Mouse (Mus musculus) embryonic facial prominence, embryonic 10.5 days (tissue): ENCODE measurements around the gene Mcub. TPM values are rescaled to one million over a fixed set of nuclear protein-coding genes. Genes with fewer than 3 reads are reported as not detected.

Experiments used
- DNase-seq: peaks from one replicate; pipeline ENCODE4 v3.0.0-alpha.2; 2017; ENCODE audit warnings: low spot score
- H3K27ac ChIP-seq: fragments of 300-500 bp; sonication (generic); replicated peaks from 2 replicates; pipeline ENCODE4 v1.5.1; 2016; ENCODE audit warnings: mild to moderate bottlenecking
- H3K27me3 ChIP-seq: fragments of 300-500 bp; sonication (generic); replicated peaks from 2 replicates; pipeline ENCODE4 v1.6.1; 2016; ENCODE audit warnings: low read depth, mild to moderate bottlenecking; ENCODE audit not compliant: poor library complexity, severe bottlenecking
- H3K36me3 ChIP-seq: fragments of 300-500 bp; sonication (generic); replicated peaks from 2 replicates; pipeline ENCODE4 v1.6.1; 2016; ENCODE audit warnings: mild to moderate bottlenecking, moderate library complexity
- H3K4me1 ChIP-seq: fragments of 300-500 bp; sonication (generic); 2 replicates; pipeline ENCODE4 v1.6.1; 2016
- H3K4me3 ChIP-seq: fragments of 300-500 bp; sonication (generic); 2 replicates; pipeline ENCODE4 v1.5.1; 2016; ENCODE audit warnings: mild to moderate bottlenecking, moderate library complexity
- H3K9me3 ChIP-seq: fragments of 300-500 bp; sonication (generic); 2 replicates; pipeline ENCODE4 v1.6.1; 2016; ENCODE audit warnings: mild to moderate bottlenecking
- WGBS: fragments of 180-500 bp; shearing (Covaris S2); methylation state at CpG from one replicate; pipeline ENCODE4 v1.1.7; 2016; 5-methylcytosine and 5-hydroxymethylcytosine counted together
- polyA plus RNA-seq: library from polyadenylated mRNA; unstranded; fragments of >200 nt; fragmentation: Nextera tagmentation; extraction: Ambion mirVana; gene quantifications from 2 replicates; pipeline ENCODE4 v1.2.1, GENCODE M21; 2016

Gene Mcub
- polyA plus RNA-seq, 1 experiment from 2014 or later = 1.4 TPM

GRCm38 (mm10) chr3:129879913-129880312 lies 90.1 kb downstream of the Mcub start:
- H3K36me3 ChIP-seq = no peaks in the 10 kb centered on the region
- H3K9me3 ChIP-seq = no peaks in the 10 kb centered on the region
- H3K4me1 ChIP-seq = peaks cover 21% of the 10 kb centered on the region
- H3K27me3 ChIP-seq = peaks cover 8% of the 10 kb centered on the region; the same call in 1 of the 2 replicates
- no peak for DNase-seq
- no peak overlapping the region for H3K27ac ChIP-seq
- H3K4me3 ChIP-seq = peak overlapping the region; percentile 69
- WGBS = 81% methylated on average over 2 of the region's 2 CpGs

GRCm38 (mm10) chr3:129879131-129879757 lies 90.8 kb downstream of the Mcub start:
- H3K4me3 ChIP-seq = peak overlapping the region; percentile 69
- DNase-seq = peak; percentile 64
- peak overlapping the region; percentile 89 for H3K27ac ChIP-seq
- H3K36me3 ChIP-seq = no peaks in the 10 kb centered on the region
- under 1% methylated on average over 25 of the region's 25 CpGs for WGBS
- peaks cover 21% of the 10 kb centered on the region for H3K4me1 ChIP-seq
- H3K9me3 ChIP-seq = no peaks in the 10 kb centered on the region
- H3K27me3 ChIP-seq = peaks cover 8% of the 10 kb centered on the region; the same call in 1 of the 2 replicates

- under 1% methylated on average over 66 of the region's 66 CpGs for WGBS
- H3K27ac ChIP-seq = peak within 1 kb of the TSS; percentile 89
- peaks cover 8% of the 10 kb centered on the region; the same call in 1 of the 2 replicates for H3K27me3 ChIP-seq
- no peaks in the 10 kb centered on the region for H3K9me3 ChIP-seq
- peak; percentile 93 for DNase-seq
- peaks cover 21% of the 10 kb centered on the region for H3K4me1 ChIP-seq
- peak within 1 kb of the TSS; percentile 69 for H3K4me3 ChIP-seq
- H3K36me3 ChIP-seq = no peaks in the 10 kb centered on the region
Observed at GRCm38 (mm10) chr3:129878405-129879021, 91.5 kb downstream of the Mcub start, which contains the start of gene Pla2g12a. Pla2g12a (plus strand) TSS chr3:129878606.

- Histone ChIP-seq H3K4me1 (peaks cover 21% of the 10 kb centered on the region), H3K27ac (no peak overlapping the region), H3K36me3 (no peaks in the 10 kb centered on the region), H3K4me3 (no peak overlapping the region), H3K9me3 (no peaks in the 10 kb centered on the region), H3K27me3 (peaks cover 8% of the 10 kb centered on the region; the same call in 1 of the 2 replicates)
- 94% methylated on average over 10 of the region's 10 CpGs for WGBS
- DNase-seq = no peak
Observed at GRCm38 (mm10) chr3:129877327-129877726, 92.7 kb downstream of the Mcub start.

Other genes starting within 250 kb of the Mcub start
- 1.5 TPM in 2 replicates for gene Egf, start 214.9 kb downstream of the Mcub start, polyA plus RNA-seq
- gene Lrit3, start 166.2 kb downstream of the Mcub start, polyA plus RNA-seq = not detected in 2 replicates
- gene Rrh, start 147.6 kb downstream of the Mcub start, polyA plus RNA-seq = 0.27 and 0.43 TPM in 2 replicates
- gene Gar1, start 138.8 kb downstream of the Mcub start, polyA plus RNA-seq = 109 TPM in 2 replicates
- gene Cfi, start 134.3 kb downstream of the Mcub start, polyA plus RNA-seq = 0.39 and 0.59 TPM in 2 replicates
- 25.5 and 28.4 TPM in 2 replicates for gene Pla2g12a, start 91.6 kb downstream of the Mcub start, polyA plus RNA-seq
- 96.0 and 106 TPM in 2 replicates for gene Casp6, start 68.8 kb downstream of the Mcub start, polyA plus RNA-seq
- 37.7 and 42.0 TPM in 2 replicates for gene Sec24b, start 91.3 kb upstream of the Mcub start, polyA plus RNA-seq
- 6.9 and 9.1 TPM in 2 replicates for gene Col25a1, start 161.3 kb upstream of the Mcub start, polyA plus RNA-seq